Mouse (Mus musculus) heart, embryonic 11.5 days (tissue): ENCODE measurements around the gene Alg14. TPM values are rescaled to one million over a fixed set of nuclear protein-coding genes. Genes with fewer than 3 reads are reported as not detected.

ENCODE experiments used
- ATAC-seq: fragments of 200-750 bp; cut with Nextera tagmentation; replicated peaks from 2 replicates; pipeline ENCODE4 v1.8.0; 2017; ENCODE audit warnings: moderate library complexity; ENCODE audit not compliant: insufficient number of reproducible peaks, low FRiP score, low TSS enrichment
- H3K27ac ChIP-seq: fragments of 300-500 bp; sonication (generic); 2 replicates; pipeline ENCODE4 v1.5.1; 2014; ENCODE audit warnings: mild to moderate bottlenecking, low read depth, low read length
- H3K27me3 ChIP-seq: fragments of 300-500 bp; sonication (generic); 2 replicates; pipeline ENCODE4 v1.6.1; 2014; ENCODE audit warnings: mild to moderate bottlenecking, low read length, mixed read lengths; ENCODE audit not compliant: control insufficient read depth, insufficient read depth
- H3K36me3 ChIP-seq: fragments of 300-500 bp; sonication (generic); 2 replicates; pipeline ENCODE4 v1.6.1; 2014; ENCODE audit warnings: mild to moderate bottlenecking, low read length, moderate library complexity, mixed read lengths; ENCODE audit not compliant: control insufficient read depth, insufficient read depth
- H3K4me1 ChIP-seq: fragments of 300-500 bp; sonication (generic); 2 replicates; pipeline ENCODE4 v1.6.1; 2014; ENCODE audit warnings: low read length; ENCODE audit not compliant: control insufficient read depth, insufficient read depth
- H3K4me2 ChIP-seq: fragments of 300-500 bp; sonication (generic); 2 replicates; pipeline ENCODE4 v1.6.1; 2014; ENCODE audit warnings: mild to moderate bottlenecking, moderate library complexity
- H3K4me3 ChIP-seq: fragments of 300-500 bp; sonication (generic); 2 replicates; pipeline ENCODE4 v1.5.1; 2014; ENCODE audit warnings: low read depth, low read length
- H3K9ac ChIP-seq: fragments of 300-500 bp; sonication (generic); 2 replicates; pipeline ENCODE4 v1.6.1; 2014; ENCODE audit warnings: mild to moderate bottlenecking, low read depth, low read length, moderate library complexity
- H3K9me3 ChIP-seq: fragments of 300-500 bp; sonication (generic); replicated peaks from 2 replicates; pipeline ENCODE4 v1.6.1; 2016; ENCODE audit warnings: low read length; ENCODE audit not compliant: control insufficient read depth
- WGBS: fragments of 180-500 bp; shearing (Covaris S2); extraction: QIAGEN DNeasy Blood & Tissue Kit; methylation state at CpG from one replicate; pipeline ENCODE4 v1.1.7; 2014; ENCODE audit not compliant: insufficient replicate concordance; 5-methylcytosine and 5-hydroxymethylcytosine counted together
- polyA plus RNA-seq: library from polyadenylated mRNA; unstranded; fragments of >200 nt; fragmentation: Nextera tagmentation; extraction: Ambion mirVana; gene quantifications from 2 replicates; pipeline ENCODE4 v1.2.1, GENCODE M21; 2014

The Alg14 gene
- polyA plus RNA-seq, 1 experiment from 2014 or later, result 38.2 TPM

- Histone ChIP-seq H3K27ac (no peak overlapping the region), H3K4me2 (no peak overlapping the region), H3K9ac (no peak overlapping the region), H3K9me3 (no peaks in the 10 kb centered on the region), H3K4me1 (peaks cover 8% of the 10 kb centered on the region; the same call in 1 of the 2 replicates), H3K27me3 (no peaks in the 10 kb centered on the region), H3K36me3 (no peaks in the 10 kb centered on the region), H3K4me3 (no peak overlapping the region)
- WGBS, result 87% methylated on average over 12 of the region's 12 CpGs
- ATAC-seq, result no peak
These were observed 55.1 kb downstream of the Alg14 start for GRCm38 (mm10) chr3:121346507-121347267.

DNA sequence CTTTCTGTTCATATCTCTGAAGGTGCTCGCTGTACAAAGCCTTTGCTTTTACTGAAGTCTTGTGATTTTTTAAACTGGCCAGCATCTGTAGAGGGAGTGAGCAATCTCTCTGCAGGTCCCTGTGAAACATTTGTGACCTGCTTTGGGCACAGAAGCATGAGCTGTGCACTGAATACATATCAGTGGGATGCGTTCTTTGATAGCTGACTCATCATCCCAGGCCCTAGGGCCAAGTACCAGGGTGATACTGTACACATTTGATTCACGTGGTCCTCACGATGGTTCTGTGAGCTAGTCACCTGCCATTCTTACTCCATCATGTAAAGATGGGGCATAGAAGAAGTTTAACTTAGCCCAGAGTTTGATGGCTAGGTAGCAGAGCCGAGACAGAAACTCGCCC is 57.2 kb downstream of the Alg14 start:
- no peak overlapping the region for H3K27ac ChIP-seq

DNA sequence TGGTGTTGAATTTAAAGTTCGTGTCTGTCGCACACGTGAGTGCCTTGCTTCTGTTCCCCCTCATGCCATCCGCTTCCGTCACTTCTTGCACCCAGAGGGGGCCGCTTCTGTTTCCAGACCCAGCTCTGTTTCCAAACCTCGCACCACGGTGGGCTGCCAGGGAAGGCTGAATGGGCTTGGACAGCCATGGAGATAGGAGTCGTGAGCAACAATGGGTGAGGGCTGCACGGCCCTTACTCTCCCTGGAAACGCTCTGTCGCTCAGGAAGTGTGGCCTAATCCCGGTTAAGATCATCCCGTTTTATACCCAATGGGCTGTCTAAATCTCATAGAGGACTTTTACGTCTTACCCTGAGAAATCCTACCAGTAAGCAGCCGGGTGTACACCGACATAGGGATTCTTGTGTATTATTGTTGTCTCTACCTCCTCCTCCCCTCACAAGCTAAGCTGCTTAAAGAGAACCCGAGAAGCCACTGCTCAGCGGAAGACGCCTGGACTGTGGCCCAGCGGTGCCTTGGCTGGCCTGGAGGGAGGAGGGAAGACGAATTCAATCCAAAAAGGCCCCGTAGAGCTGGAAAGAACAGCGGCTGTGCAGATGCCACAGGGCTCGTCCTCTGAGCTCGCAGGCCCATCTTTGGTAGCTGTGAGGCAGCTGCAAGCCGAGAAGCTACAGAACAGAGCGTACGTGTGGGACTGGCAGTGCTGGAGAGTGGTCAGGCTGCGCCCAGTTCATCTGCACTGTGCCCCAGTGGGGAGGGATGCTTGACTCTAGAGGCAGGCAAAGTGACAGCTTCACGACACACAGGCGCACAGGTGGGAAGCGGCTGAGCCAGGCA is 58.0 kb downstream of the Alg14 start:
- WGBS, result 68% methylated on average over 33 of the region's 33 CpGs
- Histone ChIP-seq H3K9ac (no peak overlapping the region), H3K27me3 (no peaks in the 10 kb centered on the region), H3K27ac (no peak overlapping the region), H3K4me2 (no peak overlapping the region), H3K9me3 (no peaks in the 10 kb centered on the region), H3K4me1 (peaks cover 1% of the 10 kb centered on the region; the same call in 1 of the 2 replicates), H3K36me3 (no peaks in the 10 kb centered on the region), H3K4me3 (no peak overlapping the region)
- no peak for ATAC-seq

More for the DNA sequence above, 57.2 kb downstream of the Alg14 start:
- peaks cover 8% of the 10 kb centered on the region; the same call in 1 of the 2 replicates for H3K4me1 ChIP-seq
- H3K4me2 ChIP-seq, result no peak overlapping the region
- H3K36me3 ChIP-seq, result no peaks in the 10 kb centered on the region
- H3K9me3 ChIP-seq, result no peaks in the 10 kb centered on the region
- no peaks in the 10 kb centered on the region for H3K27me3 ChIP-seq
- no peak overlapping the region for H3K4me3 ChIP-seq
- no peak overlapping the region for H3K9ac ChIP-seq
- 80% methylated on average over 6 of the region's 6 CpGs for WGBS
- no peak for ATAC-seq

- ATAC-seq, result no peak
- Histone ChIP-seq H3K9me3 (no peaks in the 10 kb centered on the region), H3K9ac (no peak overlapping the region), H3K36me3 (no peaks in the 10 kb centered on the region), H3K4me1 (no peaks in the 10 kb centered on the region), H3K27me3 (no peaks in the 10 kb centered on the region), H3K4me2 (no peak overlapping the region), H3K4me3 (no peak overlapping the region), H3K27ac (no peak overlapping the region)
- 92% methylated on average over 6 of the region's 6 CpGs for WGBS
These were observed 59.7 kb downstream of the Alg14 start for GRCm38 (mm10) chr3:121351257-121351656.

DNA sequence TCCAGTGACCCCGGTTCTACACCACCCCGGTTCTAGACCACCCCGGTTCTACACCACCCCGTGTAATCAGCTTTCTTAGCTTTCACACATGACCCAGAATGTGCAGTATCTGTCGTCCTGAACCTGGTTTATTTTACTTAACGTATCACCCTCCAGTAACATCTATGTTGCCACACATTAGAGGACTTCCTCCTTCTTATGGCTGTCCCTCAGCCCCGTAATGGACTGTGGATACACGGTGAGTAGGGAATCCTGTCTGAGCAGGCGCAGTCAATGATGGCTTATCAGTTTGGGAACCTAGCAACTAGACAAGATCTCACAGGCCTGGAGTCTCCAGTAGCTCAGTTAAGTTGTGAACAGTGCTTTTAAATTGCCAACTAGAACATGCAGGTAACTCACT is 62.7 kb downstream of the Alg14 start:
- no peak for ATAC-seq
- Histone ChIP-seq H3K4me3 (no peak overlapping the region), H3K4me2 (no peak overlapping the region), H3K36me3 (no peaks in the 10 kb centered on the region), H3K27me3 (no peaks in the 10 kb centered on the region), H3K9ac (no peak overlapping the region), H3K4me1 (0 out of 2 replicates have a peak, but pooled peaks cover 2% of the 10 kb centered on the region), H3K9me3 (no peaks in the 10 kb centered on the region), H3K27ac (no peak overlapping the region)
- WGBS, result 73% methylated on average over 9 of the region's 9 CpGs

- H3K36me3 ChIP-seq, result no peaks in the 10 kb centered on the region
- ATAC-seq, result no peak
- no peaks in the 10 kb centered on the region for H3K9me3 ChIP-seq
- H3K27me3 ChIP-seq, result no peaks in the 10 kb centered on the region
- no peak overlapping the region for H3K27ac ChIP-seq
- no peak overlapping the region for H3K4me2 ChIP-seq
- no peak overlapping the region for H3K4me3 ChIP-seq
- no peak overlapping the region for H3K9ac ChIP-seq
- H3K4me1 ChIP-seq, result peaks cover 2% of the 10 kb centered on the region; the same call in 1 of the 2 replicates
- WGBS, result 88% methylated on average over 18 of the region's 18 CpGs
These were observed 63.4 kb downstream of the Alg14 start for GRCm38 (mm10) chr3:121354861-121355470.

DNA sequence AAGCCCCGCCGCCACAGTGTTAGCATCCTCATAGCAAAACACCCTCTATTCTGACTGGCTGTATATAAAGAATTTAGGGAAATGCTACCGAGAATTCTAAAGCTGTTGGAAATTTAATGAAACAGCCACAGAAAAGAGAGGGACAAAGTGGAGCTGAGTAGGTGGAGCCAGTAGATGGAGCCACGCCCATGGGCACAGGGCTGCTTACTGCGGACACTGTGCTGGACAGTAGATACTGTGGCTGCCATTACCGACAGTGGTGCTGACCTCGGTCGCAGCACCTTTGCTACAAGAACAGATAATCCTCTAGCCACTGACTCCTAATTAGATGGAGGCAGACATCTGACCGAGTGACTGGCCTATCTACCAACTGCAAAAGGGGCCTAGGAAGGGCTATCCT is 64.0 kb downstream of the Alg14 start:
- peaks cover 2% of the 10 kb centered on the region; the same call in 1 of the 2 replicates for H3K4me1 ChIP-seq
- H3K4me3 ChIP-seq, result no peak overlapping the region
- no peak for ATAC-seq
- H3K9ac ChIP-seq, result no peak overlapping the region
- H3K36me3 ChIP-seq, result no peaks in the 10 kb centered on the region
- H3K9me3 ChIP-seq, result no peaks in the 10 kb centered on the region
- no peaks in the 10 kb centered on the region for H3K27me3 ChIP-seq
- H3K27ac ChIP-seq, result no peak overlapping the region
- 82% methylated on average over 9 of the region's 9 CpGs for WGBS
- no peak overlapping the region for H3K4me2 ChIP-seq

DNA sequence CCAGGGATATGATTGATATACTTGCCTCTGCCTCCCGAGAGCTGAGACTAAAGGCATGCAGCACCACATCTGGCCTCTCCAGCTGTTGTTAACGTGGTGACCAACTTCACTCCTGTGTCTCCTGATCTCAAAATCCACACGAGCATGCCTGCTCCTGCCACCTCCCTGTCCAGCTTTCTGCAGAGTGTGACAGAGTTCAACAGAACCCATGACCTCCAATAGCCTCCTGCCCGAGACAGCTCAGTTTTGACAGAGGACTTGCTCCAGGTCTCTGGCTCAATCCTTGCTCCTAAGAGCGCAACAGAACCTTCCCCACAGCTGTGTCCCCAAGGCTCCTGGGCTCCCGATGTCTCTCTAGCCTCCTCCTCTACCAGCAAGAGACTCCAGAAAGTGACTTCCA is 64.5 kb downstream of the Alg14 start:
- no peak overlapping the region for H3K27ac ChIP-seq
- H3K4me1 ChIP-seq, result peaks cover 2% of the 10 kb centered on the region; the same call in 1 of the 2 replicates
- H3K27me3 ChIP-seq, result no peaks in the 10 kb centered on the region
- no peak overlapping the region for H3K4me3 ChIP-seq
- WGBS, result 64% methylated on average over 6 of the region's 6 CpGs
- no peak overlapping the region for H3K9ac ChIP-seq
- ATAC-seq, result no peak
- H3K4me2 ChIP-seq, result no peak overlapping the region
- H3K36me3 ChIP-seq, result no peaks in the 10 kb centered on the region
- H3K9me3 ChIP-seq, result no peaks in the 10 kb centered on the region
